Mouse (Mus musculus): ENCODE measurements at regions not wholly inside any gene's neighbourhood (a gene's known extent, or its start where the extent isn't known, plus 50 kb on each side); places are given as distances from the start of the nearest gene placed in this dataset.

- no peak for DNase-seq
Measured at GRCm38 (mm10) chr7:113621316-113621715, 107.7 kb downstream of the Far1 start.

GRCm38 (mm10) chr7:113621898-113622510 is 108.4 kb downstream of the Far1 start:
- DNase-seq, result peak; percentile 10

GRCm38 (mm10) chr7:113623296-113623695 is 109.7 kb downstream of the Far1 start:
- DNase-seq, result no peak

- DNase-seq, result no peak
Measured at GRCm38 (mm10) chr7:113623962-113624361, 110.3 kb downstream of the Far1 start.

GRCm38 (mm10) chr7:113626734-113627133 is 113.1 kb downstream of the Far1 start:
- no peak for DNase-seq

GRCm38 (mm10) chr7:113637011-113637600 is 123.5 kb downstream of the Far1 start:
- DNase-seq, result no peak

GRCm38 (mm10) chr7:113638098-113638497 is 124.5 kb downstream of the Far1 start:
- DNase-seq, result no peak

GRCm38 (mm10) chr7:113642540-113642939 is 123.3 kb upstream of the Spon1 start:
- no peak for DNase-seq

- DNase-seq, result no peak
Measured at GRCm38 (mm10) chr7:113650631-113651030, 115.2 kb upstream of the Spon1 start.

GRCm38 (mm10) chr7:113651696-113652095 is 114.1 kb upstream of the Spon1 start:
- DNase-seq, result no peak

GRCm38 (mm10) chr7:113653130-113653529 is 112.7 kb upstream of the Spon1 start:
- peak; percentile 37 for DNase-seq

GRCm38 (mm10) chr7:113655336-113655735 is 110.5 kb upstream of the Spon1 start:
- DNase-seq, result no peak

GRCm38 (mm10) chr7:113672779-113673595 is 92.8 kb upstream of the Spon1 start:
- no peak for DNase-seq

GRCm38 (mm10) chr7:113673596-113673956 is 92.2 kb upstream of the Spon1 start:
- DNase-seq, result no peak

- no peak for DNase-seq
Measured at GRCm38 (mm10) chr7:113682271-113682670, 83.5 kb upstream of the Spon1 start.

- DNase-seq, result no peak
Measured at GRCm38 (mm10) chr7:113685349-113685748, 80.4 kb upstream of the Spon1 start.

- no peak for DNase-seq
Measured at GRCm38 (mm10) chr7:113686527-113686926, 79.3 kb upstream of the Spon1 start.

- no peak for DNase-seq
Measured at GRCm38 (mm10) chr7:113687566-113687965, 78.2 kb upstream of the Spon1 start.

GRCm38 (mm10) chr7:113688231-113688669 is 77.5 kb upstream of the Spon1 start:
- DNase-seq, result no peak

GRCm38 (mm10) chr7:113688717-113689116 is 77.1 kb upstream of the Spon1 start:
- no peak for DNase-seq

GRCm38 (mm10) chr7:113689131-113689530 is 76.7 kb upstream of the Spon1 start:
- DNase-seq, result no peak

- DNase-seq, result no peak
Measured at GRCm38 (mm10) chr7:113691756-113692155, 74.0 kb upstream of the Spon1 start.

- no peak for DNase-seq
Measured at GRCm38 (mm10) chr7:113693526-113693925, 72.3 kb upstream of the Spon1 start.

GRCm38 (mm10) chr7:113694466-113694865 is 71.3 kb upstream of the Spon1 start:
- no peak for DNase-seq

Measured in thymus, postnatal 14 days (tissue).